Mouse (Mus musculus): ENCODE results near the gene Cdh15. TPM values are rescaled to one million over a fixed set of nuclear protein-coding genes. Genes with fewer than 3 reads are reported as not detected.

Gene Cdh15
- polyA plus RNA-seq, 1 experiment: 0.32 TPM

DNA sequence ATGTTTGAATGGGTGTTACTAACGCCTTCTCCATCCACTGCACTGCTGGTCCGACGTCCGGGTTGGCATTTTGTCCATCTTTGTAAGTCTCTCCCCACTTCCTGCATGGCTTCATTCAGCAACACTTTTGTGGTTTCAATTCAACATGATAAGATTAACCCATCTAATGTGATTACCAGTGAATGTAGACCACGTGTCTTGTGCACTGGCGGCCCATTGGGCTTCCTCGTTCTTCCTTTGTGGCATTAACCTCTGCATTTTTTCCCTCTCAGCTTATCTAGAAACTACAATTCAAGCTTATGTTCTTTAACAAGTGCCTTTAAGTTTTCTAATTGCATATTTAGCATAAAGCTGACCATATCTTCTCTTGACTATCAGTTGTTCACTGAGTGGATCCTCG lies 22.4 kb upstream of the Cdh15 start:
- no peak overlapping the region for H3K27ac ChIP-seq (replicated peaks; ENCODE audit: low read depth, low read length)
- H3K4me1 ChIP-seq (ENCODE audit: control insufficient read depth, insufficient read depth, insufficient read length, low read length): no peaks in the 10 kb centered on the region
- H3K4me3 ChIP-seq (ENCODE audit: insufficient read depth, low read depth, low read length): no peak overlapping the region

DNA sequence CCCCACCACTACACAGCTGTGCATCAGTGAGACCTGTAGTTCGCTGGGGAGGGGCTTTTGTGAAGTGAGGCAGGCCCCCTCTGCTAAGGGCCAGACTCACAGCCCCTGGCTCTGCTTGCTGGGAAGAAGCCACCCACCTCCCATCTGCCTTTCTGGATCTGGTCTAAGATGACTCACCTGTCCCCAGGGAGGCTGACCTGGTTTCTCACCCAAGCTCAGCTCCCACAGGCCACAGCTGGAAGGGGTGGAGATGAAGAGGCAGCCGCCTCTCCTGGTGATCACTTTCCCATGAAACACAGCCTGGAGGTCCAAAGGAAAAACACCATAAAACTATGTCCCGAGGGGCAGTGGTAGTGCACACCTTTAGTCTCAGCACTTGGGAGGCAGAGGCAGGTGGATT lies 18.4 kb upstream of the Cdh15 start:
- Histone ChIP-seq H3K4me1 (ENCODE audit: control insufficient read depth, insufficient read depth, insufficient read length, low read length) (no peaks in the 10 kb centered on the region), H3K27ac (replicated peaks; ENCODE audit: low read depth, low read length) (no peak overlapping the region), H3K4me3 (ENCODE audit: insufficient read depth, low read depth, low read length) (no peak overlapping the region)

DNA sequence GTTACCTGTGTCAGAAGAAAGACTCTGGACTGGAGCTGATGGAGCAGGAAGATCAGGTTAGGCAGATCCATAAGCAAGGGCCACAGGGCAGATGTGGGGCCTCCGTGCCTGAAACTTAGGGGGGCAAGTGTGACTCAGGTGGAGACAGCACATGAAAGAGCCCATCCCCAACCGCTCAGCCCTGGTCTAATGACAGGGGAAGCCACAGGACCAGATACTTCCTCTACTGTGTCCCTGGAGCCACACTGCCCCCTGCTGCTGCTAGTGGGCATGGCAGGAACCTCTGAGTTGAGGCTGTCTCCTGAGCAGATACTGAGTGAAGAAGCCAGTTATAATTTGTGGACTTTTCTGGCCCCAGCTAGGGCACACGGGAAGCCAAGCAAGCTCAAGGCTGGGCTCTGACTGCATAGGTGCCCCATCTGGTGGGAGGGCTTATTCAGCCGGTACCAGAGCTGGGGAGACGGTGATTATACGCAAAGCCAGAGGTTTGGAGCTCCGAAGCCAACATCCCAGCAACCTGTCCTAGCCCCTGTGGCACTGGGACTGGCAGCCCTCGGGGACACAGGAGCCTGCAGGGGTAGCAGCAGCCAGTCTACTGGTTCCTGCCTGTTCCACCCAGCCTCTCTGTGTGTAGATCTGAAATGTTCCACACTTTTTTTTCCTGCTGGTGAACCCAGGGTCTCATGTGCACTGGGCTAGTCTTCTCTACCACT lies 17.3 kb upstream of the Cdh15 start:
- H3K4me1 ChIP-seq (ENCODE audit: control insufficient read depth, insufficient read depth, insufficient read length, low read length): no peaks in the 10 kb centered on the region
- H3K4me3 ChIP-seq (ENCODE audit: insufficient read depth, low read depth, low read length): no peak overlapping the region
- H3K27ac ChIP-seq (replicated peaks; ENCODE audit: low read depth, low read length): no peak overlapping the region

DNA sequence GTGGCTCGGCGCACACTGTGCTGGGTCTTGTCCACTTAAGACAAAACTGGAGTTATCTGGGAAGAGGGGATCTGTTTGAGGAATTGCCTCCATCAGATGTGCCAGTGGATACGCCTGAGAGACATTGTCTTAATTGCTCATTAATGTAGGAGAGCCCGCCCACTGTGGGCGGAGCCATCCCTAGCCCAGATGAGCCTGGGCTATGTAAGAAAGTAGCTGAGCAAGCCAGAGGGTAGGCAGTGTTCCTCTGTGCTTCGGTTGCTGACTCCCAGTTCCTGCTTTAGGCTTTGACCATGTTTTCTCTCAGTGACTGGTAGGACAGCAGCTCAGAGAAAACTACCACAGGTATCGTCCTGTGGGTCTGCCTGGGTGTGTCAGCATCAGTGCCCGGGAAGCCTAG lies 13.3 kb upstream of the Cdh15 start:
- Histone ChIP-seq H3K4me3 (ENCODE audit: insufficient read depth, low read depth, low read length) (no peak overlapping the region), H3K4me1 (ENCODE audit: control insufficient read depth, insufficient read depth, insufficient read length, low read length) (no peaks in the 10 kb centered on the region), H3K27ac (replicated peaks; ENCODE audit: low read depth, low read length) (no peak overlapping the region)

DNA sequence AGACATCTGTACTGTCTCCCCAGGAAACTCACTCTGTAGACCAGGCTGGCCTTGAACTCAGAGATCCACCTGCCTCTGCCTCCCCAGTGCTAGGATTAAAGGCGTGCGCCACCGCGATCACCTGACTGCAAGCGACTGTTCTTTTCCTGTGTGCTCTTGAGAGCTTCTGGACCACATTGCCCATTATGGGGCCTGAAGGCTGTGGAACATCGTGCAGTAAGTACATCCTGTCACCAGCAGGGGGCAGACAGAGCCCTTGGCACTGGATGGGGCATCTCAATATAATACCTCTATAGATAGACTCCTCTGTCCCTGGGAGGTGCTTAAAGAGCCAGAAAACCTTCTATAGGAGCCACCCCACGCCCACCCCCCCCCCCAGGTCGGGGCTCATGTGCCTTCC lies 12.8 kb upstream of the Cdh15 start:
- no peak overlapping the region for H3K27ac ChIP-seq (replicated peaks; ENCODE audit: low read depth, low read length)
- no peak overlapping the region for H3K4me3 ChIP-seq (ENCODE audit: insufficient read depth, low read depth, low read length)
- no peaks in the 10 kb centered on the region for H3K4me1 ChIP-seq (ENCODE audit: control insufficient read depth, insufficient read depth, insufficient read length, low read length)

DNA sequence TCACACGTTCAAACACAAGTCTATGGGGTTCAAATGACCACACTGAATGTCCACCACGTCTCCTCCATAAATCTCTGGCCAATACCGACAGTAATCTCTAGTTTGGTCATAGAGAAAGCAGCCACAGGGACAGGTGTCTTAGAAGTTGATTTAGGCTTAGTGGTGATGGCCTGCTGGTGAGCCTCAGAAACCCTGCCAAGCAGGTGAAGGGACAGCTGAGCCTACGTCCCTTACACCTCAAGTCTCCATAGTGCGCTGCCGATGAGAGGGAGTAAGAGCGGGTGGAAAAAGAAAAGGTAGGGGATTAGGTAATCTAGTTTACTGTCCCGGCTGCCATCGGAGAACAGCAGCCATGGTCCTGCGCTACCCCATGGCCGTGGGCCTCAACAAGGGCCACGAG lies 11.6 kb upstream of the Cdh15 start:
- no peak overlapping the region for H3K4me3 ChIP-seq (ENCODE audit: insufficient read depth, low read depth, low read length)
- H3K4me1 ChIP-seq (ENCODE audit: control insufficient read depth, insufficient read depth, insufficient read length, low read length): no peaks in the 10 kb centered on the region
- no peak overlapping the region for H3K27ac ChIP-seq (replicated peaks; ENCODE audit: low read depth, low read length)

DNA sequence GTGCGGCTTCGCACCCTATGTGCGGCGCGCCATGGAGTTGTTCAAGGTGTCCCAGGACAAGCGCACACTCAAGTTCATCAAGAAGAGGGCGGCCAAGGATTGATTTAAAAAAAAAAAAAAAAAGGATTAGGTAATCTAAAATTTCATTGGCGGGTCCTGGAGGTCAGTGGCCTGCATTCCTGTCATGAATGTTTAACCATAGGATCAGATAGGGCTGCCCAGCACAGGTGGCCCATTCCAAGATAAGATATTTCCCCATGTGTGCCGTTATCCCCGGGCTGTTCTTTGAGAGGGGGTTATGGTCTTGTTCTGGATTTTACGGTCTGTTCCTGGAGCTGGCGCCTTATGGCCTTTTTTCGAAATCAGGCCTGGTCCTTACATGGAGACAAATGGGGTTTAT lies 11.1 kb upstream of the Cdh15 start:
- no peaks in the 10 kb centered on the region for H3K4me1 ChIP-seq (ENCODE audit: control insufficient read depth, insufficient read depth, insufficient read length, low read length)
- no peak overlapping the region for H3K27ac ChIP-seq (replicated peaks; ENCODE audit: low read depth, low read length)
- H3K4me3 ChIP-seq (ENCODE audit: insufficient read depth, low read depth, low read length): no peak overlapping the region

DNA sequence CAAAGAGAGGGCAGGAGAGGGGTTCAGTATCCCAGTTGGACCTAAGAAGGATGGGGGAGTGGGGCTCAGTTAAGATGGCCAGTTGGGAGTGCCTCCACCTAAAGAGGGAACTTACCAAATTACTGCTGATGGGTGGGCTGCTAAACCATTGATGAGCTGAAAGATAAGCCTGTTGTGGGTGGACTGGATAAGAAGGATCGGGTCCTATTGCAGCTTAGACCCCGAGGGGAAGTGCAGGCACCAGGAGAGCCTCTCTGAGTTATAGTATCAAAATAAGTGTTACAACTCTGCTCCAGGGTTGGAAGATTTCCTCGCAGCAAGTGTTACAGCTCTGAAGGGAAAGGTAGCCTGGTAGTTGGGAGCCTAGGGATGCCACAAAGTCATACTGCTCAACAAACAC lies 3.6 kb upstream of the Cdh15 start:
- Histone ChIP-seq H3K27ac (replicated peaks; ENCODE audit: low read depth, low read length) (no peak overlapping the region), H3K4me1 (ENCODE audit: control insufficient read depth, insufficient read depth, insufficient read length, low read length) (no peaks in the 10 kb centered on the region), H3K4me3 (ENCODE audit: insufficient read depth, low read depth, low read length) (no peak overlapping the region)

DNA sequence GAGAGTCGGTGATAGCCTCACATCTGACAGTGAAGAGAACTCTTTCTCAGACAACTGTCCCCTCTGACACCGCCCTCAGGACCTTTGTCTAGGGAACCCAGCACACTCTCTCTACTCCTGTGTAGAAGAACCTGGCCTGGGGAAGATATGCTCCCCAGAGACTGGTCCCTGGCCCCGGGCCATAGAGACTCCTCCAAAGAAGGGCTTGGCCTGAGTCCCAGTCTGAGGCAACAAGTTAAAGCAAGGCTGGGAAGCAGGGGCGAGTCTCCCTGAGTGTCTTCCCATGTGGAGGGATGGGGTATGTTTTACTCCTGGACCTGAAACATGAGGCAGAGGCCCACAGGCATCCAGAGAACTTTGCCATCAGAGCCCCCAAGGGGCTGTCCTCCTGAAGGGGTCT lies 2.1 kb upstream of the Cdh15 start:
- Histone ChIP-seq H3K4me3 (ENCODE audit: insufficient read depth, low read depth, low read length) (no peak overlapping the region), H3K27ac (replicated peaks; ENCODE audit: low read depth, low read length) (no peak overlapping the region), H3K4me1 (ENCODE audit: control insufficient read depth, insufficient read depth, insufficient read length, low read length) (no peaks in the 10 kb centered on the region)

DNA sequence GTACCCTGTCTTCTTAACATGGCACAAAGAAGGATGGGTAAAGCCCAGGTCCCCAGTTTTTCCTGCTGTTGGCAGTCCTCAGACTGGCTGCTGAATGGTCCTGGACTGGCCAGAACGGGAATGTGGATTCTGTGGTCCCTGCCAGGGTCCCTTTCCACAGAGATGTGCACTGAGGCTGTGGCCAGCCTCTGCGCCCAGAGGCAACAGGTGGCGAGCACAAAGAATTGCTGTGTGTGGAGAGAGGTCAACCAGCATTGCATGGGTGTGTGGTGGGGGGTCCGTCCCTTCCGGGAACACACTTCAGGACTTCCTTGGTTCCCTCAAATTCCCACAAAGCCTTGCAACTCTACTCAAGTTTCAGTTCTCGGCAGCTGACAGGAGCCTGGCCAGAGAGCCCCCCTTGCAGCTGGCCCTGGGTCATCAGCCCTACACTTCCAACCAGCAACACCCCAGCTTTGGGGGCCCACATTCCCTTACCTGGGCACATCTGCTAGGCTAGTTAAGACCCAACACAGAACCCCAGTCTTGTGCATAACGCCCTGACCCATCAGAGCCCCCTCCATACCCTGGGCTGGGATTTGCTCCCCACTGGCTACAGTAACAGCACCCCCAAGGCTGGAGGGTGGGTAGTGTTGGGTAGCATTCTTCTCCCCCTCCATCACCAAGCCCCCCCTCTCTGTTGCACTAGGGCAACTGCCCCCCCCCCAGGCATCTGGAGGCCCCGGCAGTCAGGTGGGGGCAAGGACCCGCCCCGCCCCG lies 1.6 kb downstream of the Cdh15 start:
- Histone ChIP-seq H3K4me3 (ENCODE audit: insufficient read depth, low read depth, low read length) (no peak overlapping the region), H3K4me1 (ENCODE audit: control insufficient read depth, insufficient read depth, insufficient read length, low read length) (no peaks in the 10 kb centered on the region), H3K27ac (replicated peaks; ENCODE audit: low read depth, low read length) (no peak overlapping the region)

DNA sequence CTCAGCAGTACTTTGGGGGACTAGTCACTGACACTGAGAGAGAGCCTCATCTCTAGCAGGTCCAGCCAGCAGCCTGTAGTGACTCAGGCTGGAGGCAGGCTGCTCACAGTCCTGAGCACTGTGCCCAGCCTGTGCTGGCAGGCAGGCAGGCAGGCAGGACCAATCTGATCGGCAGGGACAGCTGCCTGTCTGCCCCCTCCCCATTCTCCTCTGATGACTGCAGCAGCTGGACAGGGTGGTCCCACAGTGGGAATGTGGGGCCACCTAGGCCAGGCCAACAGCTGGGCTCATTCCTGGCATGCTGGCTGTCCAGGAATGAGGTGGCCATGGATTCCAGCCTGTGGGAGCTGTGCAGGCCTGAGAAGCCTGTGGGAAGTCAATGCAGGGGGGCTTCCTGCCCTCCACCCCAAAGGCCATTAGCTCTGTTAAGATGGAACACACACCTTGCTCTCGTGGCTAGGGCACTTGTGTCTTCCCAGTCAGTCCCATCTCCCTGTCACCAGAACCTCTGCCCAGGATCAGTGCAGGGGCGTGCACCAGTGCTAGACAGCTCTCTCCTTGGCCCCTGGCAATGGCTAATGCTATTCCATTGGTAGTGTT lies 3.0 kb downstream of the Cdh15 start:
- Histone ChIP-seq H3K27ac (replicated peaks; ENCODE audit: low read depth, low read length) (no peak overlapping the region), H3K4me3 (ENCODE audit: insufficient read depth, low read depth, low read length) (no peak overlapping the region), H3K4me1 (ENCODE audit: control insufficient read depth, insufficient read depth, insufficient read length, low read length) (no peaks in the 10 kb centered on the region)

DNA sequence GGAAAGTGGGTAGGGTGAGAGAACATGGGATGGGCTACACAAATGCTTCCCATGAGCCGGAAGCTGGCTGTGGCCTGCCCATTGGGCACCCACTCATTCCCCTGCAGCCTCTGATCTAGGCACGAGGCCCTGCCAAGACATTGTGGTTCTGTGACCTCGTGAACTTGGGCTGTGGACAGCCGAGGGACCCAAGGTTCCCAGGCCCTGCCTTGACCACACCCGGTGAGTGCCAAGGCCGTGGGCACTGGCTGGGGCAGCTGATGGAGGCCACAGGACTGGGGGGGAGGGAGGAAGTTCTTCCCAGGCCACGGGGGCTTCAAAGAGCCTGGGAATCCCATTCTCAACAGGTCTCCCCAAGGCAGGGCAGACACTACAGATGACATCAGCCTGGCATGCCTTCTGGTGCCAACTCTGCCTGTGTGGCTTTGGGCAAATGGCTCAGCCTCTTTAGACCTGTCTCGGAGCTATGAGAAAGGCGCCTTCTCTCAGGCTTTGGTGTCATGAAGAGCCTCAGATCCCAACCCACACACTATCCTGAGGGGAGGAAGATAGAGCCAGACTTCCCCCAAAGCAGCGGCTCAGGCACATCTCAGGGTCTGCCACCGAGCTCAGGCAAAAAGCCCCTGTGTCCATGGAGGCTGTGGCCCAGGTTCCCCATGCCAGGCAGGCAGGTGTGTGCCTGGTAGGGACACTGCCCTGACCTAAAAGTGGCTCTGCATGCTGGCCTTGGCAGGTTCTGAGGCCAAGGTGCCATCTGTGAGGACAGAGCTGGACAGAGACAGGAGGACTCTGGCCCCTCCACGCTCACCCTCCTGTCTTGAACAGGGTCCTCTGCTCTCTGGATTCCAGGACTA lies 4.2 kb downstream of the Cdh15 start:
- H3K4me3 ChIP-seq (ENCODE audit: insufficient read depth, low read depth, low read length): no peak overlapping the region
- H3K4me1 ChIP-seq (ENCODE audit: control insufficient read depth, insufficient read depth, insufficient read length, low read length): no peaks in the 10 kb centered on the region
- H3K27ac ChIP-seq (replicated peaks; ENCODE audit: low read depth, low read length): no peak overlapping the region

DNA sequence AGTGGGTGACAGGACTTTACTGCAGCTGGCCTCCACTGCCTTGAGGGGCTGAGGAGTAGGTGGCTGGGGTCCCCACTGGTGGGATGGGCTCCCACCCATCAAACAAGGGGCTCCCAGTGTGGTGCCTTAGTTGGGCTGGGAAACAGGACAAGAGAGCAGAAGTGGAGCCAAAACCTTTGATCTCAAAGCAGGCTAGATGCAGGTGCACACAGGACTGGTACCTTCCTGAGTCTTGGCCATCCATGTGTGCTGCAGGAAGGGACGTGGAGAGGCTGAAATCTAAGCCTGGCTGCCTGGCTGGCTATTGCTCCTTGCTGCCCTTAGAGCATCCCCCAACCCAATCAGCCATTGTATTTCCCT lies 4.8 kb downstream of the Cdh15 start:
- Histone ChIP-seq H3K27ac (replicated peaks; ENCODE audit: low read depth, low read length) (no peak overlapping the region), H3K4me1 (ENCODE audit: control insufficient read depth, insufficient read depth, insufficient read length, low read length) (no peaks in the 10 kb centered on the region), H3K4me3 (ENCODE audit: insufficient read depth, low read depth, low read length) (no peak overlapping the region)

DNA sequence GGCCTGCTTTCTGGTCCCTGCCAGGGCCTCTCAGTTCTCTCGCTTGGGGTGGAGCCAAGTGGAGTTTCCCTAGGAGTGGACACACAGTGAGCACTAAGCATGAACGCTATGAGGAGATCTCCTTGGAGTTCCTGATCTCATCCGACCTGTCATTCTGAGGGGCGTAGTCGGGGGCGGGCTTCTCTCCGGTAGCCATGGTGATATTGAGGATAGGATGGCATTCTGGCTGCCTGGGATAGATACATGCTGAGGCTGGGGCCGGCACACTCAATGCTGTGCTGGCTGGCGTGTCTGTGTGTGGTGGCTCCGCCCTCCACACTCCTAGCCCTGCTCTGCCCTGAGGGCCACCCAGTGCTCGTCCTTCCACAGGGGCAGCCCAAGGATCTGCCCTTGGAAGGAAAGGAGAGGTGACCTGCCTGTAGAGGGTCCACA lies 5.6 kb downstream of the Cdh15 start:
- H3K27ac ChIP-seq (replicated peaks; ENCODE audit: low read depth, low read length): no peak overlapping the region
- no peak overlapping the region for H3K4me3 ChIP-seq (ENCODE audit: insufficient read depth, low read depth, low read length)

DNA sequence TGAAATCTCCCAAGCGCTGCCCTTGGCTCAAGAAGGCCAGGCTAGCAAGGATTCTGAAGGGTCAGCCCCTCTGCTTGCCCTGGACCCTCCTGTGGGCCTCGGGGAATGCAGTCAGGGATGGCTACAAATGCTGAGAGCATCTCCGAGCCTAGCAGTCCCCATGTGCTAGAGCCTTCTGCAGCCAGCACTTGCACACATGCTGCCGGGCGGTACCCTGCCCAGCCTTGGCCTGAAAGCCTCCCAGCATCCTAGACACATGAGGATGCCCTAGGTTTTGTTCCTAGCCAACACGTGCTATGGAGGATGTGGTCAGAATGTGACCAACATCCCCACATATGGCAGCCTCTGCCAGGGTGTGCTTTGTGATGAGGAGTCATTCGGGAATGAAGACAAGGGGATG lies 6.6 kb downstream of the Cdh15 start:
- Histone ChIP-seq H3K4me3 (ENCODE audit: insufficient read depth, low read depth, low read length) (no peak overlapping the region), H3K27ac (replicated peaks; ENCODE audit: low read depth, low read length) (no peak overlapping the region), H3K4me1 (ENCODE audit: control insufficient read depth, insufficient read depth, insufficient read length, low read length) (no peaks in the 10 kb centered on the region)

More for the DNA sequence above, 5.6 kb downstream of the Cdh15 start:
- no peaks in the 10 kb centered on the region for H3K4me1 ChIP-seq (ENCODE audit: control insufficient read depth, insufficient read depth, insufficient read length, low read length)
